In genomic region chr9:106265358-106266075, GRCm38 (mm10) we compare ENCODE assay signal across 21 mouse cellular contexts. TPM values are rescaled to one million over a fixed set of nuclear protein-coding genes. Genes with fewer than 3 reads are reported as not detected.
DNase-seq lines count a peak whose midpoint lies in the region; ATAC-seq and TF ChIP-seq lines count a peak whose summit lies in the region.
"Had no signal": no experiment of that assay in that cellular context is flagged by ENCODE, and none has a peak within 500 bp of the region (broad histone marks: within the 10 kb centered on the region; RNA-seq: fewer than 3 reads in every experiment).

No protein-coding gene starts in this region.

- H3K9ac ChIP-seq in liver, adult 2 months (ENCODE audit: low read depth, low read length) = peak overlapping the region; percentile 54
- no peak overlapping the region for H3K9ac ChIP-seq in liver, embryonic 12.5 days
- H3K9ac ChIP-seq: embryonic facial prominence, embryonic 12.5 days; heart, embryonic 15.5 days; limb, embryonic 12.5 days had no signal

- H3K79me2 ChIP-seq in liver, adult 2 months (ENCODE audit: control insufficient read depth, insufficient read depth, low read length) = no peaks in the 10 kb centered on the region

- WGBS in liver, adult 2 months = 26% methylated on average over 12 of the region's 12 CpGs
- 61% methylated on average over 12 of the region's 12 CpGs for WGBS in liver, embryonic 12.5 days (ENCODE audit: insufficient replicate concordance)

- H3K9me3 ChIP-seq in liver, embryonic 12.5 days (replicated peaks) = no peaks in the 10 kb centered on the region
- H3K9me3 ChIP-seq: embryonic facial prominence, embryonic 12.5 days; heart, embryonic 15.5 days; limb, embryonic 12.5 days; midbrain, embryonic 10.5 days had no signal

- peaks cover 58% of the 10 kb centered on the region for H3K4me1 ChIP-seq in liver, adult 2 months (ENCODE audit: control insufficient read depth, insufficient read depth, low read length)
- peaks cover 10% of the 10 kb centered on the region; the same call in 1 of the 2 replicates for H3K4me1 ChIP-seq in liver, embryonic 12.5 days
- H3K4me1 ChIP-seq: embryonic facial prominence, embryonic 12.5 days had no signal

- TF ChIP-seq CTCF in liver, adult 2 months (IDR thresholded peaks at IDR 0.05; ENCODE audit: low read depth, low read length) = no peak

- no peaks in the 10 kb centered on the region for H3K27me3 ChIP-seq in liver, adult 2 months (ENCODE audit: control insufficient read depth, insufficient read depth, low read length)
- H3K27me3 ChIP-seq in liver, embryonic 12.5 days (replicated peaks) = 0 out of 2 replicates have a peak, but pooled peaks cover 6% of the 10 kb centered on the region
- H3K27me3 ChIP-seq: embryonic facial prominence, embryonic 12.5 days; heart, embryonic 15.5 days; limb, embryonic 12.5 days had no signal

- H3K4me2 ChIP-seq in liver, embryonic 12.5 days = no peak overlapping the region
- H3K4me2 ChIP-seq: embryonic facial prominence, embryonic 12.5 days; heart, embryonic 15.5 days; limb, embryonic 12.5 days had no signal

- H3K27ac ChIP-seq in liver, adult 2 months (replicated peaks; ENCODE audit: insufficient read depth, low read depth, low read length) = peak overlapping the region; percentile 96
- no peak overlapping the region for H3K27ac ChIP-seq in liver, embryonic 12.5 days
- H3K27ac ChIP-seq: embryonic facial prominence, embryonic 12.5 days; heart, embryonic 15.5 days; limb, embryonic 12.5 days; macrophage; midbrain, embryonic 10.5 days had no signal

- no peaks in the 10 kb centered on the region for H3K36me3 ChIP-seq in liver, adult 2 months (ENCODE audit: control insufficient read depth, insufficient read depth, low read length)
- no peaks in the 10 kb centered on the region for H3K36me3 ChIP-seq in liver, embryonic 12.5 days
- H3K36me3 ChIP-seq: embryonic facial prominence, embryonic 12.5 days; heart, embryonic 15.5 days; limb, embryonic 12.5 days; midbrain, embryonic 10.5 days had no signal

- TF ChIP-seq POLR2A in liver, adult 2 months (IDR thresholded peaks at IDR 0.05; ENCODE audit: extremely low read depth, insufficient read depth, low read length) = no peak

- no peak for ATAC-seq in liver, embryonic 12.5 days
- ATAC-seq: forebrain, embryonic 16.5 days; hindbrain, embryonic 16.5 days; intestine, embryonic 16.5 days had no signal

- peak; percentile 99 for DNase-seq in liver, adult 2 months (ENCODE audit: extremely low read depth, low read depth, low spot score)
- DNase-seq in adrenal gland, adult 8-10 months = peak; percentile 90
- DNase-seq in adrenal gland, postnatal 25 days = peak; percentile 54
- DNase-seq in lung, postnatal 36 days = peak; percentile 71
- DNase-seq in cerebellum, adult 9-10 months = no peak
- DNase-seq in urinary bladder, postnatal 4 days (ENCODE audit: low spot score in 2 of 2) = no peak
- DNase-seq: B cell, adult 2 months; cerebellum, adult 8-10 months; gastrocnemius, postnatal 25 days; heart, postnatal 4 days; right cerebral cortex, postnatal 4 days; thymus, postnatal 4 days had no signal

- H3K4me3 ChIP-seq in liver, adult 2 months (ENCODE audit: insufficient read depth, low read depth, low read length) = no peak overlapping the region
- H3K4me3 ChIP-seq in liver, embryonic 12.5 days = no peak overlapping the region
- H3K4me3 ChIP-seq: embryonic facial prominence, embryonic 12.5 days; heart, embryonic 15.5 days; limb, embryonic 12.5 days; midbrain, embryonic 10.5 days had no signal

RNA-seq across cellular contexts. Expression of gene Poc1a, which starts 15.3 kb away (rescaled TPM):
- 1.8 and 3.2 TPM in 2 replicates for total RNA-seq in liver, adult 2 months (2014; rRNA removed)
- polyA plus RNA-seq in liver, adult 2 months (2012; rRNA removed) = 3.1 and 3.9 TPM in 2 replicates
- polyA plus RNA-seq in liver, embryonic 12.5 days (2016; fragmentation: Nextera tagmentation; extraction: Ambion mirVana) = 28.8 and 29.0 TPM in 2 replicates
- total RNA-seq in adrenal gland, adult 8-10 months (2022) = 1 to 10 TPM; 3.9 to 6.5 (median 5.5) TPM
- 4.4 and 6.3 TPM in 2 replicates for total RNA-seq in adrenal gland, postnatal 25 days (2021)

RNA-seq across cellular contexts. Expression of gene Alas1, which starts 17.1 kb away (rescaled TPM):
- 270 and 285 TPM in 2 replicates for total RNA-seq in liver, adult 2 months (2014; rRNA removed)
- polyA plus RNA-seq in liver, adult 2 months (2012; rRNA removed) = 530 and 649 TPM in 2 replicates
- 37.6 and 41.1 TPM in 2 replicates for polyA plus RNA-seq in liver, embryonic 12.5 days (2016; fragmentation: Nextera tagmentation; extraction: Ambion mirVana)
- 1,000 to 10,000 TPM in 3 of 4 experiments, 100 to 1,000 TPM in 1; 739 to 2,154 (median 1,752) TPM for total RNA-seq in adrenal gland, adult 8-10 months (2022)
- 769 and 1,285 TPM in 2 replicates for total RNA-seq in adrenal gland, postnatal 25 days (2021)

RNA-seq across cellular contexts. Expression of gene Tlr9, which starts 43.1 kb away (rescaled TPM):
- total RNA-seq in liver, adult 2 months (2014; rRNA removed) = 0.18 and 0.27 TPM in 2 replicates
- 0.37 and 0.61 TPM in 2 replicates for polyA plus RNA-seq in liver, adult 2 months (2012; rRNA removed)
- 0.06 TPM in 1 of 2 replicates, not detected in the other for polyA plus RNA-seq in liver, embryonic 12.5 days (2016; fragmentation: Nextera tagmentation; extraction: Ambion mirVana)
- 1 to 10 TPM in 3 of 4 experiments, under 1 TPM in 1; 0.98 to 2.7 (median 1.5) TPM for total RNA-seq in adrenal gland, adult 8-10 months (2022)
- total RNA-seq in adrenal gland, postnatal 25 days (2021) = 0.67 and 0.85 TPM in 2 replicates
- polyA plus RNA-seq: embryonic facial prominence, embryonic 12.5 days; forebrain, embryonic 16.5 days; limb, embryonic 12.5 days; midbrain, embryonic 10.5 days had no signal

Comparison
In these comparisons a context has a peak if more than half of its experiments do, and no peak if none do; other contexts are left out.
1. DNase-seq: peak in liver, adult 2 months (single experiment), adrenal gland, adult 8-10 months (single experiment), adrenal gland, postnatal 25 days (single experiment) and lung, postnatal 36 days (single experiment); none in cerebellum, adult 9-10 months (single experiment) and urinary bladder, postnatal 4 days (0 of 2).